Comparison of ENCODE assay signal across 16 mouse cellular contexts in the genomic region with DNA sequence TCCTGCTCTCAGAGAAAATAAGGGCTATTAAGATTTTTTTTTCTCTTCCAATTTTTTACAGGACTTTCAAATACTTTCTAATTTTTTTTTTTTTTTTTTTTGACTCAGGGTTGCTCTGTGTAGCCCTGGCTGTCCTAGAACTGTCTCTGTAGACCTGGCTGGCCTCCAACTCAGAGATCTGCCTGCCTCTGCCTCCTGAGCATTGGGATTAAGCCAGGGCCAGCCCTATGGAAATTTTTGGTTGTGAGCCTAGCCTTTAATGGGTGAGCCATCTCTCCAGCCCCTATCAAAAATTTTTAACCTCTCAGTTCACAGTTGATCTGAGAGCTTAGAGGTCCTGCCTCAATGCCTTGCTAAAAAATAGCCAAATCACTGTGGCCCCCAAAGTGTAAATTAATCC. TPM values are rescaled to one million over a fixed set of nuclear protein-coding genes. Genes with fewer than 3 reads are reported as not detected.
DNase-seq lines count a peak whose midpoint lies in the region; ATAC-seq lines count a peak whose summit lies in the region.
"Had no signal": no experiment of that assay in that cellular context is flagged by ENCODE, and none has a peak within 500 bp of the region (broad histone marks: within the 10 kb centered on the region; RNA-seq: fewer than 3 reads in every experiment).

No protein-coding gene starts in this region.

- H3K27me3 ChIP-seq in embryonic facial prominence, embryonic 12.5 days, result no peaks in the 10 kb centered on the region
- no peaks in the 10 kb centered on the region for H3K27me3 ChIP-seq in embryonic facial prominence, embryonic 10.5 days (replicated peaks; ENCODE audit: low read depth, poor library complexity, severe bottlenecking)
- H3K27me3 ChIP-seq in heart, embryonic 16.5 days (ENCODE audit: control insufficient read depth, insufficient read depth, low read length), result no peaks in the 10 kb centered on the region
- no peaks in the 10 kb centered on the region for H3K27me3 ChIP-seq in limb, embryonic 13.5 days
- H3K27me3 ChIP-seq in limb, embryonic 10.5 days (ENCODE audit: low read depth, poor library complexity, severe bottlenecking), result no peaks in the 10 kb centered on the region
- no peaks in the 10 kb centered on the region for H3K27me3 ChIP-seq in stomach, embryonic 16.5 days (ENCODE audit: control insufficient read depth, insufficient read depth, low read length)

- intact Hi-C loops in heart, postnatal 14 days (cut with DNase I), result loop anchor here (5.0 kb wide), 2 partner anchors 55 to 130 kb away; no protein-coding TSS in a partner anchor

- ATAC-seq in embryonic facial prominence, embryonic 12.5 days (ENCODE audit: insufficient number of reproducible peaks, insufficient read depth, low FRiP score, low TSS enrichment), result no peak
- ATAC-seq in heart, embryonic 16.5 days (replicated peaks; ENCODE audit: extremely low read depth, insufficient read depth, low FRiP score), result no peak
- ATAC-seq in limb, embryonic 13.5 days (ENCODE audit: low FRiP score, low read depth), result no peak
- no peak for ATAC-seq in stomach, embryonic 16.5 days (ENCODE audit: insufficient read depth, low FRiP score)
- ATAC-seq: intestine, postnatal 0 days had no signal

- peaks cover 31% of the 10 kb centered on the region for H3K4me1 ChIP-seq in embryonic facial prominence, embryonic 12.5 days
- H3K4me1 ChIP-seq in embryonic facial prominence, embryonic 10.5 days, result peaks cover 37% of the 10 kb centered on the region
- peaks cover 63% of the 10 kb centered on the region for H3K4me1 ChIP-seq in heart, embryonic 16.5 days (ENCODE audit: control insufficient read depth, insufficient read depth, low read length)
- peaks cover 76% of the 10 kb centered on the region for H3K4me1 ChIP-seq in limb, embryonic 13.5 days
- H3K4me1 ChIP-seq in limb, embryonic 10.5 days, result peaks cover 36% of the 10 kb centered on the region
- peaks cover 55% of the 10 kb centered on the region for H3K4me1 ChIP-seq in stomach, embryonic 16.5 days (ENCODE audit: control insufficient read depth, insufficient read depth, low read length)

- no peaks in the 10 kb centered on the region for H3K9me3 ChIP-seq in embryonic facial prominence, embryonic 12.5 days
- H3K9me3 ChIP-seq in embryonic facial prominence, embryonic 10.5 days, result no peaks in the 10 kb centered on the region
- no peaks in the 10 kb centered on the region for H3K9me3 ChIP-seq in heart, embryonic 16.5 days (replicated peaks; ENCODE audit: control insufficient read depth, low read length)
- no peaks in the 10 kb centered on the region for H3K9me3 ChIP-seq in limb, embryonic 13.5 days
- no peaks in the 10 kb centered on the region for H3K9me3 ChIP-seq in limb, embryonic 10.5 days (replicated peaks)
- H3K9me3 ChIP-seq in stomach, embryonic 16.5 days (replicated peaks; ENCODE audit: control insufficient read depth, low read length), result no peaks in the 10 kb centered on the region

- no peak for DNase-seq in embryonic facial prominence, embryonic 10.5 days (ENCODE audit: low spot score)
- no peak for DNase-seq in heart, postnatal 14 days
- no peak for DNase-seq in limb, embryonic 10.5 days (ENCODE audit: low spot score)
- DNase-seq: gastrocnemius, postnatal 25 days; kidney, postnatal 25 days; lung, postnatal 4 days; spleen, adult 18-20 months; thymus, postnatal 25 days had no signal

- H3K9ac ChIP-seq in embryonic facial prominence, embryonic 12.5 days, result no peak overlapping the region
- H3K9ac ChIP-seq in heart, embryonic 16.5 days (ENCODE audit: low read length), result no peak overlapping the region
- H3K9ac ChIP-seq in limb, embryonic 13.5 days, result no peak overlapping the region
- no peak overlapping the region for H3K9ac ChIP-seq in stomach, embryonic 16.5 days (ENCODE audit: low read length)

- H3K36me3 ChIP-seq in embryonic facial prominence, embryonic 12.5 days, result no peaks in the 10 kb centered on the region
- H3K36me3 ChIP-seq in embryonic facial prominence, embryonic 10.5 days (replicated peaks), result no peaks in the 10 kb centered on the region
- no peaks in the 10 kb centered on the region for H3K36me3 ChIP-seq in heart, embryonic 16.5 days (ENCODE audit: control insufficient read depth, insufficient read depth)
- H3K36me3 ChIP-seq in limb, embryonic 13.5 days, result no peaks in the 10 kb centered on the region
- 0 out of 2 replicates have a peak, but pooled peaks cover 4% of the 10 kb centered on the region for H3K36me3 ChIP-seq in limb, embryonic 10.5 days
- no peaks in the 10 kb centered on the region for H3K36me3 ChIP-seq in stomach, embryonic 16.5 days (ENCODE audit: control insufficient read depth, insufficient read depth, low read length)

- H3K4me3 ChIP-seq in embryonic facial prominence, embryonic 12.5 days, result no peak overlapping the region
- no peak overlapping the region for H3K4me3 ChIP-seq in embryonic facial prominence, embryonic 10.5 days
- H3K4me3 ChIP-seq in heart, embryonic 16.5 days (ENCODE audit: low read length), result no peak overlapping the region
- H3K4me3 ChIP-seq in limb, embryonic 13.5 days, result no peak overlapping the region
- no peak overlapping the region for H3K4me3 ChIP-seq in limb, embryonic 10.5 days
- no peak overlapping the region for H3K4me3 ChIP-seq in stomach, embryonic 16.5 days (replicated peaks; ENCODE audit: low read length)
- H3K4me3 ChIP-seq: erythroblast, embryonic 14.5 days; myocyte had no signal

- 0 out of 2 replicates have a peak overlapping the region, but pooled peaks have one; percentile 84 for H3K27ac ChIP-seq in embryonic facial prominence, embryonic 12.5 days
- H3K27ac ChIP-seq in embryonic facial prominence, embryonic 10.5 days (replicated peaks), result no peak overlapping the region
- H3K27ac ChIP-seq in heart, embryonic 16.5 days (ENCODE audit: low read length), result peak overlapping the region; percentile 86; the same call in 1 of the 2 replicates
- 0 out of 2 replicates have a peak overlapping the region, but pooled peaks have one; percentile 28 for H3K27ac ChIP-seq in limb, embryonic 13.5 days
- no peak overlapping the region for H3K27ac ChIP-seq in limb, embryonic 10.5 days
- H3K27ac ChIP-seq in stomach, embryonic 16.5 days (ENCODE audit: low read length), result peak overlapping the region; percentile 94

- no peak overlapping the region for H3K4me2 ChIP-seq in embryonic facial prominence, embryonic 12.5 days (replicated peaks)
- no peak overlapping the region; the same call in 1 of the 2 replicates for H3K4me2 ChIP-seq in heart, embryonic 16.5 days (ENCODE audit: low read depth, low read length)
- H3K4me2 ChIP-seq in limb, embryonic 13.5 days (replicated peaks), result no peak overlapping the region
- no peak overlapping the region for H3K4me2 ChIP-seq in stomach, embryonic 16.5 days (ENCODE audit: low read depth, low read length)
- H3K4me2 ChIP-seq: midbrain, embryonic 11.5 days had no signal

RNA-seq across cellular contexts. Expression of a gene that starts 38.7 kb away (rescaled TPM):
- 56.3 and 62.7 TPM in 2 replicates for polyA plus RNA-seq in embryonic facial prominence, embryonic 12.5 days (2016; fragmentation: Nextera tagmentation; extraction: Ambion mirVana)
- 33.1 and 34.9 TPM in 2 replicates for polyA plus RNA-seq in embryonic facial prominence, embryonic 10.5 days (2016; fragmentation: Nextera tagmentation; extraction: Ambion mirVana)
- polyA plus RNA-seq in heart, embryonic 16.5 days (2015; fragmentation: Nextera tagmentation; extraction: Ambion mirVana), result 29.9 and 31.5 TPM in 2 replicates
- total RNA-seq in heart, postnatal 14 days (2021), result 10 to 100 TPM; 46.4 to 46.8 TPM
- polyA plus RNA-seq in limb, embryonic 13.5 days (2015; fragmentation: Nextera tagmentation; extraction: Ambion mirVana), result 47.3 and 52.4 TPM in 2 replicates
- polyA plus RNA-seq in limb, embryonic 10.5 days (2016; fragmentation: Nextera tagmentation; extraction: Ambion mirVana), result 27.6 and 31.6 TPM in 2 replicates
- 26.7 and 30.3 TPM in 2 replicates for polyA plus RNA-seq in stomach, embryonic 16.5 days (2015; fragmentation: Nextera tagmentation; extraction: Ambion mirVana)

RNA-seq across cellular contexts. Expression of a gene that starts 39.5 kb away (rescaled TPM):
- 38.7 and 39.7 TPM in 2 replicates for polyA plus RNA-seq in embryonic facial prominence, embryonic 12.5 days (2016; fragmentation: Nextera tagmentation; extraction: Ambion mirVana)
- 23.7 and 24.6 TPM in 2 replicates for polyA plus RNA-seq in embryonic facial prominence, embryonic 10.5 days (2016; fragmentation: Nextera tagmentation; extraction: Ambion mirVana)
- polyA plus RNA-seq in heart, embryonic 16.5 days (2015; fragmentation: Nextera tagmentation; extraction: Ambion mirVana), result 29.7 and 30.1 TPM in 2 replicates
- 10 to 100 TPM; 28.4 to 31.5 TPM for total RNA-seq in heart, postnatal 14 days (2021)
- polyA plus RNA-seq in limb, embryonic 13.5 days (2015; fragmentation: Nextera tagmentation; extraction: Ambion mirVana), result 48.6 and 50.3 TPM in 2 replicates
- 17.8 and 22.2 TPM in 2 replicates for polyA plus RNA-seq in limb, embryonic 10.5 days (2016; fragmentation: Nextera tagmentation; extraction: Ambion mirVana)
- 44.0 and 52.0 TPM in 2 replicates for polyA plus RNA-seq in stomach, embryonic 16.5 days (2015; fragmentation: Nextera tagmentation; extraction: Ambion mirVana)

Comparison
In these comparisons a context has a peak if more than half of its experiments do, and no peak if none do; other contexts are left out.
1. H3K27ac ChIP-seq: peak in embryonic facial prominence, embryonic 12.5 days (single experiment), heart, embryonic 16.5 days (single experiment), limb, embryonic 13.5 days (single experiment) and stomach, embryonic 16.5 days (single experiment); none in embryonic facial prominence, embryonic 10.5 days (single experiment) and limb, embryonic 10.5 days (single experiment).